Mouse (Mus musculus): ENCODE measurements around the gene Ran. TPM values are rescaled to one million over a fixed set of nuclear protein-coding genes. Genes with fewer than 3 reads are reported as not detected.
A peak's percentile ranks its signal among the peaks of the same experiment; 100 is the strongest.

Gene Ran
- polyA plus RNA-seq, 1 experiment, result 3,734 TPM

DNA sequence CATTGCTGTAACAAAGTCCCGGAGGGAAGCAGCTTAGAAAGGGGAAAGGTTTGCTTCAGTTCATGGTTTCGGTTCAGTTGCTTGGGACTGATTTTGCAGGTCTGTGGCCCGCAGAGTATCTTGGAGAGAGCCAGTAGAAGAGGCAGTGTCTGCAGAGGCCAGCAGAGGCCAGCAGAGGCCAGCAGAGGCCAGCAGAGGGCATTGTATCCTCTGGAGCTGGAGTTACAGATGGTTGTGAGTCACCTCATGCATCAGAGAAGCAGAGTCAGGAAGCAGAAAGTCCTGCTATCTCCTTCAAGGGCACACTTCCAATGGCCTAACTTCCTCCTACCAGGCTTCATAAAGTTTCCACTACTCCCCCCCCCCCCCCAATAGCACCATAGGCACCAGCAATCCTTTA, 39.2 kb downstream of the Ran start:
- H3K27me3 ChIP-seq (replicated peaks), result peaks cover 52% of the 10 kb centered on the region
- TF ChIP-seq GATA1 (IDR thresholded peaks at IDR 0.05; ENCODE audit: borderline replicate concordance, low read length) (no peak), FLI1 (IDR thresholded peaks at IDR 0.05; ENCODE audit: low read length) (no peak)
- H3K36me3 ChIP-seq (replicated peaks; ENCODE audit: low read length), result no peaks in the 10 kb centered on the region
- H3K4me1 ChIP-seq, result peaks cover 14% of the 10 kb centered on the region
- no peak overlapping the region for H3K4me3 ChIP-seq (replicated peaks)
- peaks cover 6% of the 10 kb centered on the region; the same call in 1 of the 2 replicates for H3K9me3 ChIP-seq

DNA sequence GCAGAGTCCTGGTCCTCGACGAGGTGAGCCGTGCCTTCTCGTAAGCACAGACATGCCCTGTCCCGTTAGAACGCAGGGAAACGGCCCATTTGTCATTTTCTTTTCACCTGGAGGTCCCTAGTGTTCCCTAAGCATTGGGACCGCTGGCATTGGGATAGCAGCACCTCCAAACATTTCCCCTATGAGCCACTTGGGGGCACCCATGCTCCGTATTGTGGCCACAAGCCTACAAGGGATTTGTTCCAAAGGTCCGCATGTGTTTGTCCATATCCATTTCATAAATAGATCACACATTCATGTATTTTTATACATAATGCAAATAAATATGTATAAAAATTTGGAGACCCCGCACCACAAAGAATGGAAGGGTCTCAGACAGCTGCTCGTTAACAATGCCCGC, 41.7 kb downstream of the Ran start:
- H3K4me3 ChIP-seq (replicated peaks), result no peak overlapping the region
- H3K4me1 ChIP-seq, result peaks cover 14% of the 10 kb centered on the region
- peaks cover 6% of the 10 kb centered on the region; the same call in 1 of the 2 replicates for H3K9me3 ChIP-seq
- no peaks in the 10 kb centered on the region for H3K36me3 ChIP-seq (replicated peaks; ENCODE audit: low read length)
- TF ChIP-seq GATA1 (IDR thresholded peaks at IDR 0.05; ENCODE audit: borderline replicate concordance, low read length), result no peak
- TF ChIP-seq FLI1 (IDR thresholded peaks at IDR 0.05; ENCODE audit: low read length), result no peak
- peaks cover 54% of the 10 kb centered on the region for H3K27me3 ChIP-seq (replicated peaks)

DNA sequence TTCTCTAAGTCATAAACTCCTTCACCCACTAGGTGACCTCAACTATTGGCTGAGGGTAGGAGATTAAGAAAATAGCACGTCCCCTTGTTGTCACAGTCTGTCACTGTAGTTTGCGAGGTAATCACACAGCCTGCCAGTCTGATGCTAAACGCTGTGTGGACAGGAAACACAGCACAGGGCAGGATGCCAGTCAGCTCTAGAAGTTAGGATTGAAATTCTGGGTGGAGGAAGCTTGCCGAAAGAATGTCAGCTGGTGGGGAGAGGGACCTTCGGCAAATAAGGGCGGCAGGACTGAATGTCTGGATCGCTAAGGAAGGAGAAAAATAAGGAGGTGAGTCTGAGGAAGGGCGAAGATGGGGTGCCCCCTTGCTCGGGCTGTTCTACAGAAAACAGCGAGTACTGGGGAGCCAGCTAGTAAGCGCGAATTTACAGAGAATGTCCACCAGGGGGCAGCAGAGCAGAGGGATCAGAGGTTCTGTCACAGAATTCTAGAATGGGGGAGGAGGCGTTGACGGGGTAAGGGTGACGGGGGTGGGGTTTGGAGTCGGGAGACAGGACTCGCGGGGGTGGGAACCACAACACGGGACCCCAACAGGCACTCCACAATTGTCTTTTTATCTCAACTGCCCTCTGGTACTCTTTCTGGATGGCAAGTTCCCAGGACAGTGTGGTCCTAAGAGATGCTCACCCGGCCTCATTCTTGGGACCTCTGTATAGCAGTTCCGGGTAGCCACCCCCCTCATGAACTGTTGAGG, 43.3 kb downstream of the Ran start:
- H3K4me3 ChIP-seq (replicated peaks), result peak overlapping the region; percentile 57
- H3K4me1 ChIP-seq, result peaks cover 14% of the 10 kb centered on the region
- H3K9me3 ChIP-seq, result peaks cover 9% of the 10 kb centered on the region; the same call in 1 of the 2 replicates
- peaks cover 52% of the 10 kb centered on the region for H3K27me3 ChIP-seq (replicated peaks)
- TF ChIP-seq GATA1 (IDR thresholded peaks at IDR 0.05; ENCODE audit: borderline replicate concordance, low read length) (no peak), FLI1 (IDR thresholded peaks at IDR 0.05; ENCODE audit: low read length) (no peak)
- no peaks in the 10 kb centered on the region for H3K36me3 ChIP-seq (replicated peaks; ENCODE audit: low read length)

DNA sequence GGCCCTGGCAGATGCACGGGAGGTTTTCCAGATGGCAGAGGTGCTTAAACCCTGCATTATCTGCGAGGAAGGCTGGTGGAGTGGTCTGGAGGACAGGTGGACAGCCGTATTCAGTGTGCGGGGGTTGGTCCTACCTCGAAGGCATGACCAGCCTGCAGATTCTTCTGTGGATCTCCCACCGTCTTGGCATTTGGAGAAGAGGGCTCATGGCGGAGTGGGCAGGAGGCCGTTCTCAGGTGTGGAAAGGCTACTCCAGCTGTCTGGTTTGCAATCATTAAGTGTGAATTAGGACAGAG, 43.9 kb downstream of the Ran start:
- peaks cover 11% of the 10 kb centered on the region; the same call in 1 of the 2 replicates for H3K9me3 ChIP-seq
- H3K4me1 ChIP-seq, result peaks cover 14% of the 10 kb centered on the region
- peaks cover 51% of the 10 kb centered on the region for H3K27me3 ChIP-seq (replicated peaks)
- H3K4me3 ChIP-seq (replicated peaks), result peak overlapping the region; percentile 57
- H3K36me3 ChIP-seq (replicated peaks; ENCODE audit: low read length), result no peaks in the 10 kb centered on the region
- no peak for TF ChIP-seq GATA1 (IDR thresholded peaks at IDR 0.05; ENCODE audit: borderline replicate concordance, low read length)
- TF ChIP-seq FLI1 (IDR thresholded peaks at IDR 0.05; ENCODE audit: low read length), result no peak

DNA sequence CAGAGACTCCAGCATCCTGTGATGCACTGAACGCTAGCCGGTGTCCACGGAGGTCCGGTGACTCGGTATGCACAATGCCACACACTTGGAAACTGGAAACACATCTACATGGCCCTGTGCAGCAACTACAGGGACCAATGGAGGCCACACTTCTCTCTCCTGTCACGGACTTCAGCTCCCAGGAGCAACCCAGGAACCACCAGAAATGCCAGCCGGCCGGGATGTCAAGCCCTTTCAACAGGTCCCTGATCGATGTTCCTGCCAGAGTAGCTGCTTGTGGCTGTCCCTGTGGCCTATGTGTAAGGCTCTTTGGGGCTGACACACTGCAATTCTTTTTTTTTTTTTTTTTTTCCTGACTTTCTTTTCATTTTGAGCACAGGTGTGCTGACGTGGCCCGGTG, 44.3 kb downstream of the Ran start:
- H3K9me3 ChIP-seq, result peaks cover 11% of the 10 kb centered on the region; the same call in 1 of the 2 replicates
- peaks cover 49% of the 10 kb centered on the region for H3K27me3 ChIP-seq (replicated peaks)
- H3K36me3 ChIP-seq (replicated peaks; ENCODE audit: low read length), result no peaks in the 10 kb centered on the region
- H3K4me1 ChIP-seq, result peaks cover 14% of the 10 kb centered on the region
- H3K4me3 ChIP-seq (replicated peaks), result no peak overlapping the region
- TF ChIP-seq GATA1 (IDR thresholded peaks at IDR 0.05; ENCODE audit: borderline replicate concordance, low read length) (no peak), FLI1 (IDR thresholded peaks at IDR 0.05; ENCODE audit: low read length) (no peak)

DNA sequence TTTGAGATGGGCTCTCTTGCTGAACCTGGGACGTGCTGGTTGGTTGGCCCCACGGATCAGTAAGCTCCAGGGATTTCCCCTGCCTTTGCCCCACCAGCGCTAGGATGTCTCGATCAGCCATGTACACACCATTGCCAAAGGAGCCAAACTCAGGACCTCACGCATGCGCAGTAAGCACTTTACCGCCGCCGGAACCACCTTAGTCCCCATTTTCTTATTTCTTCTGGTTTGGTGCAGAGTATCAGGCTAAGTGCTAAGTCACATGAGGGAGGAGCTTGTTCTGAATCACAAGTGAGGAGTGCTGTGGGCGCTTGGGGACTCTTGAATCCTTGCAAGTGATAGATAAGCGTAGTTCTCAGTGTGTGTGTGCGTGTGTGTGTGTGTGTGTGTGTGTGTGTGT, 45.4 kb downstream of the Ran start:
- TF ChIP-seq GATA1 (IDR thresholded peaks at IDR 0.05; ENCODE audit: borderline replicate concordance, low read length), result no peak
- TF ChIP-seq FLI1 (IDR thresholded peaks at IDR 0.05; ENCODE audit: low read length), result no peak
- Histone ChIP-seq H3K4me3 (replicated peaks) (no peak overlapping the region), H3K27me3 (replicated peaks) (peaks cover 49% of the 10 kb centered on the region), H3K9me3 (0 out of 2 replicates have a peak, but pooled peaks cover 5% of the 10 kb centered on the region), H3K36me3 (replicated peaks; ENCODE audit: low read length) (no peaks in the 10 kb centered on the region), H3K4me1 (peaks cover 14% of the 10 kb centered on the region)

DNA sequence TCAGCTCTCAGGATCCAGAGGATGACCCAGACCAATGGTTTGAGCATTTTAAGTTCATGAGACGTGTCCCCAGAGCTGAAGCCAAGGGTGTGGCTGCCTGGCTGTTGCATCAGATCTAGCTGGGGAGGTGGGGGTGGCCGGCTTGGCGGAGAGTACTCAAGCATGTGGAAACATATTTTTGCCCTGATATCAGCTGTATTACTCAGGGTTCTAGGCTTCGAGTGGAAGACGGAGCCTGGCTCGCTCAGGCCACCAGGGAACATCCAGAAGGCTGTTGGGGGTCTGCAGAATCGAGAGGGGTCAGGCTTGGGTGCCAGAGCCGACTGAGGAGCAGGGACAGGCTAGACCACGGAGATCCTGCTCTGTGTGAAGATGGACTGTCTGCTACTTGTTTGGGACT, 46.1 kb downstream of the Ran start:
- TF ChIP-seq GATA1 (IDR thresholded peaks at IDR 0.05; ENCODE audit: borderline replicate concordance, low read length) (no peak), FLI1 (IDR thresholded peaks at IDR 0.05; ENCODE audit: low read length) (no peak)
- Histone ChIP-seq H3K27me3 (replicated peaks) (peaks cover 47% of the 10 kb centered on the region), H3K4me3 (replicated peaks) (no peak overlapping the region), H3K9me3 (0 out of 2 replicates have a peak, but pooled peaks cover 5% of the 10 kb centered on the region), H3K4me1 (peaks cover 14% of the 10 kb centered on the region), H3K36me3 (replicated peaks; ENCODE audit: low read length) (no peaks in the 10 kb centered on the region)

DNA sequence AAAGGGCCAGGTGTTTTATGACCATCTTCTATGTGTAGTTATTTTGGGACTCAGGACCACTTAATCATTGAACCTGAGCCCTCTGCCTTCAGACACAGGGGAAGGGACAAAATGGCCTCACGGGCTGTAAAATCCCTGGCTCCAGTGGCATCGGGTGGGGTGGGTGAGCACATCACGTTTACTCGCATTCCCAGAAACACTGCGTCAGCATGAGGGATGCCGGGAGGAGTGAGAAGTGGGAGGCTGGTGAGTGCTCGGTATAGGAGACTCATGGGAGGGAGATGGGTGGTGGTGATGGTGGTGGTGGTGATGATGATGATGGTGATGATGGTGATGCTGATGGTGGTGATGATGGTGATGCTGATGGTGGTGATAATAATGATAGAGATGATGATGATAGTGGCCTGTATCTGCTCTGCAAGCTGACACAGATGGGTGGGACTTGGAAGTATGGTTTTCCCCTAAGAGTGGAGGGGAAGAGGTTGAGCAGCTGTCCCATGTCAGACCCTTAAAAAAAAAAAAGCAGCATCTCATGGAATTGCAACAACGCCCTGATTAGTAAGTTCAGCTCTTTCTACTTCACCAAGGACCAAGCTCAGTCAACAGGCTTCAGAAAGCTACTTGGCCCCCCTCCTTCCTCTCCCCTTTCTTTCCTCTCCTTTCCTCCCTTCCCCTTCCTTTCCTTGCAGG, 46.8 kb downstream of the Ran start:
- Histone ChIP-seq H3K36me3 (replicated peaks; ENCODE audit: low read length) (no peaks in the 10 kb centered on the region), H3K27me3 (replicated peaks) (peaks cover 46% of the 10 kb centered on the region), H3K4me3 (replicated peaks) (peak overlapping the region; percentile 38), H3K4me1 (peaks cover 10% of the 10 kb centered on the region), H3K9me3 (0 out of 2 replicates have a peak, but pooled peaks cover 5% of the 10 kb centered on the region)
- TF ChIP-seq GATA1 (IDR thresholded peaks at IDR 0.05; ENCODE audit: borderline replicate concordance, low read length), result no peak
- TF ChIP-seq FLI1 (IDR thresholded peaks at IDR 0.05; ENCODE audit: low read length), result no peak

DNA sequence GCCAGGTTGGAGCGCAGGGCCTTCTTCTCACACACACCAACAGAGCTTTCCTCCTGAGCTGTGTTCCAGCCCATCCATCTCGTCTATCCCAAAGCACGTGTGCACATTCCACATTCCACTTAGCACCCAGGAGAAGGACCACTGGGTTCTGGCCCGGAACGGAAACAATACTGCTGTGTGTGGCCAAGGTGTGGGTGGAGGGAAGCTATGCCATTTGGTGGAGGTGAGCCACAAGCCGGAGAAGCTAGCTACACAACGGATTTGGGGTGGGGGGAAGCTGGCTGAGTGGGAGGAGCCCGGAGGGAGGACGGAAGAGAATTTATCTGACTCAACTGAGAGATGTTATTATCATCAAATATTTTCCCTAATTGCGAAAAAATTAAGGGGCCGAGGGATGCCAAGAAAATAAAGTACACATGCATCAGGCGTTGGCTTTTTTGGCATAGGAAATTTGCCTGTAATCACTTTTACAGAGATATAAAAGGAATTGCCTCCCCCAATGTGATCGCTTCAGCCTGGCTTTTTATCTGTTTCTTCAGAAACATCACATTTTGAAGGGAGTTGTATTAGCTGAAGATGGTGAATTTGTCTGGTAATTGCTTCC, 47.5 kb downstream of the Ran start:
- no peaks in the 10 kb centered on the region for H3K36me3 ChIP-seq (replicated peaks; ENCODE audit: low read length)
- H3K4me3 ChIP-seq (replicated peaks), result no peak overlapping the region
- peaks cover 42% of the 10 kb centered on the region for H3K27me3 ChIP-seq (replicated peaks)
- peaks cover 10% of the 10 kb centered on the region for H3K4me1 ChIP-seq
- 0 out of 2 replicates have a peak, but pooled peaks cover 5% of the 10 kb centered on the region for H3K9me3 ChIP-seq
- TF ChIP-seq FLI1 (IDR thresholded peaks at IDR 0.05; ENCODE audit: low read length) (no peak), GATA1 (IDR thresholded peaks at IDR 0.05; ENCODE audit: borderline replicate concordance, low read length) (no peak)

Measured in megakaryocyte, embryonic 14.5 days (primary cell).